Mouse (Mus musculus): ENCODE measurements at regions not wholly inside any gene's neighbourhood (a gene's known extent, or its start where the extent isn't known, plus 50 kb on each side); places are given as distances from the start of the nearest gene placed in this dataset.

- no peak for TF ChIP-seq EP300 (IDR thresholded peaks at IDR 0.05; ENCODE audit: low read depth)
- no peak for TF ChIP-seq CTCF (IDR thresholded peaks at IDR 0.05; ENCODE audit: low read depth)
Observed at GRCm38 (mm10) chr5:77804113-77804512, 396.3 kb upstream of the Igfbp7 start.

Measured in heart, postnatal 0 days (tissue).